Mouse (Mus musculus): Measurements from ENCODE around the gene Olfr576. TPM values are rescaled to one million over a fixed set of nuclear protein-coding genes. Genes with fewer than 3 reads are reported as not detected.

Olfr576 gene
- not detected in 2 replicates for total RNA-seq (2017)

DNA sequence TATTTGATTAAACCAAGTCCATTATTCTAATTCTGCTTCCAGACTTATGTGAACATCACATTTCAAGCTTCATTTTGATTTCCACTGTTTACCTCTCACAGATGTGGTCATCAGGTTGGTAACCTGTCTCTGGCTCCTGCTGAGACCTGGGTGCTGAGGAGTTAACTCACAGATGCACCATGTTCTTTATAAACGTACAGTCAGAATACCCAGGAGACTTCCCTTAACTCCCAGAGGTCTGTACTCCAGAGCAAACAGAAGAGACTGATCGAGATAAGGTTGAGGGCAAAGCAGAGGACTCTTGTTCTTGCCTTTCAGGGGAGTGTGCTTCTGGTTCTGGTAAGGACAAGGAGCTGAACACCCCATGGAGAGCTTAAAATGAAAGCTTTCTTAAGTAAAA is at the start of gene Olfr576:
Gene Olfr576 (plus strand): TSS at position 301 of the 400 bp plus-strand sequence.
- ATAC-seq (replicated peaks in 1 of 2; ENCODE audit: insufficient read depth in 1 of 2, low FRiP score in 2 of 2, low TSS enrichment in 1 of 2, low read depth in 1 of 2, poor library complexity in 2 of 2, severe bottlenecking in 2 of 2) = no peak

DNA sequence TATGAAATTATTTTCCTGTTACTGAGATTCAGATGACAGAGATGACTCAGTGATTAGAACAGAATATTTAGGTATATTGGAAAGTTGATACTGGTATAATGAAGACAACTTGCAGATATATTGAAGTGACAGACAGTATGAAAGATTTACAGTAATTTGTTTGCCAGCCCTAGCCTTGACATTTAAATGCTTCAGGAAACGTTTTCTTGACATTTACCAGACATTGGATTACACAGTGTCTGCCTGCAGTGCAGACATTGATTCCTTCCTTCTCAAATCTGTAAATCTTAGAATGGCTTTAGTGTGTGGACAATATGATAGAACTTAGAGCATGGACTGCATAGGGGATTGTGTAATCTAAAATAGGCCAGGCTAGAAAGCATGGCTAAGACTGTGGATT is 47.2 kb upstream of the Olfr576 start:
- ATAC-seq (replicated peaks in 1 of 2; ENCODE audit: insufficient read depth in 1 of 2, low FRiP score in 2 of 2, low TSS enrichment in 1 of 2, low read depth in 1 of 2, poor library complexity in 2 of 2, severe bottlenecking in 2 of 2) = no peak

DNA sequence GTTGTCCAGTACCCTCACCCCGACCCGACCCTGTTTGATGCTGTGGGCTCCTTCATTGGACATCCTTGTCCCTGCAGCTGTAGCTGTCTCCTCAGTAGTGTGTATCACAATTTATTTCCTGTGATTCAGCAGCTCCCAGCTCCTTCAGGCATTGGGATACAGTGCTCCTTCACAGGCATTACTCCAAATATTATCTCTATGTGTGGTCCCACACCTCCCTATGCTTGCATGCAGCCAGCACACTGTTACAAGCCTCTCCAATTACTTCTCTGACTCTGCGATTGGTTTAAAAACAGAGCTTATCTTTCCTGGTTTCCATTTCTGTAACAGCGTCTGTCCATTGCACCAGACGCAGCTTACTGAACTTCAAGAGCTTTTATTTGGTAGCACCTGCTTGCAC is 46.1 kb upstream of the Olfr576 start:
- no peak for ATAC-seq (replicated peaks in 1 of 2; ENCODE audit: insufficient read depth in 1 of 2, low FRiP score in 2 of 2, low TSS enrichment in 1 of 2, low read depth in 1 of 2, poor library complexity in 2 of 2, severe bottlenecking in 2 of 2)

- ATAC-seq (replicated peaks in 1 of 2; ENCODE audit: insufficient read depth in 1 of 2, low FRiP score in 2 of 2, low TSS enrichment in 1 of 2, low read depth in 1 of 2, poor library complexity in 2 of 2, severe bottlenecking in 2 of 2) = no peak
Measured at GRCm38 (mm10) chr7:102917032-102917875, 45.2 kb upstream of the Olfr576 start, which contains the start of gene Olfr571. Olfr571 (minus strand) TSS chr7:102917536.

DNA sequence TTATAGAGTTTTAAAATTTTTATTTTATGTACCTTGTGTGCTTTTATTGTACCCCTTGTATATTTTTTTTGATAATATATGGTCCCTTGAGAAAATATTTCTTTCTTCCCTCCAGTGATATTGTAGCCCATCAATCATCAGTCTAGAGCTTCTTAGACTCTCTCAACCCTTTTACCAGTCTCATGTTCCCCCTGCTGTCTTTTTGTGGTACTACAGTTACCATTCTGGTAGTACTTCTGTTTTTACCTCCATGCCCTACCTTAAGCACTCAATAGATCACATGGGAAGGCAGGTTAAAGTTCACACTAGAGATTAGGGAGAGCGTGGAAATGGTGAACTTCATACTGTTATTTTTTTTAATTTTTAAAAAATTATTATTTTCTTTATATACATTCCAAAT is 42.8 kb upstream of the Olfr576 start:
- peak; percentile 62 to 78 for ATAC-seq (replicated peaks in 1 of 2; ENCODE audit: insufficient read depth in 1 of 2, low FRiP score in 2 of 2, low TSS enrichment in 1 of 2, low read depth in 1 of 2, poor library complexity in 2 of 2, severe bottlenecking in 2 of 2)

GRCm38 (mm10) chr7:102924109-102924508 is 38.4 kb upstream of the Olfr576 start, which contains the start of gene Olfr572:
Olfr572 (plus strand) TSS chr7:102924409.
- ATAC-seq (replicated peaks in 1 of 2; ENCODE audit: insufficient read depth in 1 of 2, low FRiP score in 2 of 2, low TSS enrichment in 1 of 2, low read depth in 1 of 2, poor library complexity in 2 of 2, severe bottlenecking in 2 of 2) = no peak

DNA sequence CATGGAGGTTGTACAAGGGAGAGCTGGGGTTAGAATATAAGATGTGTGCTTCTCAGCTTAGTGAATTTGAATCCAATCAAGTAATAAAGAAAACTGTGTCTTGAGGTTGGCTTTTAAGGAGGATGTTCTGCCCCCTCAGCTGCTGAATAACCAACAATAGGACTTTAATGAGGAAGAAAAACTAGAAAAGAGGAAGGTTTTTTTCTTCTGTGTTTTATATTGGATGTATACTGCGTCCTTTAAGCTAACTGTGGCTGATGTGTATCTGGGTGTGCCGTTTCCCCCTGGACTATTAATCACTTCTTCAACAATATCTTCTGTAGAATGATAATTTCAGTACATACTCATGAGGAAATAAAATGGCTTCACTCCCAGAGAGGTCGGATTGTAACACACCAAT is 35.4 kb upstream of the Olfr576 start:
- ATAC-seq (replicated peaks in 1 of 2; ENCODE audit: insufficient read depth in 1 of 2, low FRiP score in 2 of 2, low TSS enrichment in 1 of 2, low read depth in 1 of 2, poor library complexity in 2 of 2, severe bottlenecking in 2 of 2) = no peak

- ATAC-seq (replicated peaks in 1 of 2; ENCODE audit: insufficient read depth in 1 of 2, low FRiP score in 2 of 2, low TSS enrichment in 1 of 2, low read depth in 1 of 2, poor library complexity in 2 of 2, severe bottlenecking in 2 of 2) = no peak
Measured at GRCm38 (mm10) chr7:102942475-102942874, 20.0 kb upstream of the Olfr576 start, which contains the start of gene Olfr573-ps1. Olfr573-ps1 (minus strand) TSS chr7:102942575.

DNA sequence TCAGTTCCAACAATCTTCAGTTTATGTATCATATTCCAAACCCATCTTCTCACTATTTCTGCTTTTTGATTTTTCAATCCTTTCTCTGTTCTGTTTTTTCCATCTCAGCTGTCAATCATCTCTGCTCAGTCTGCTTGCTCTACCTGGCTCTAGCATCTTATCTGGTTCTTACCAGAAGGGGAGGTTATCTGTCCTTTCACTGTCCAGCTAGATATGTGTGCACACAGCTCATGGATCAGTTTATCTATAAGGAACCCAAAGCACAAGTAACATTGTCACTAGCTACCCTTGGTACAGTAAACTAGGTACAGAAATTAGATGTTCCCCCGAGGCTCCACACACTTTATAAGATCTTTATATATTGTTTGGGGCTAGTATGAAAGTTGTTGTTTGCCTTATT is 19.0 kb upstream of the Olfr576 start:
- ATAC-seq (replicated peaks in 1 of 2; ENCODE audit: insufficient read depth in 1 of 2, low FRiP score in 2 of 2, low TSS enrichment in 1 of 2, low read depth in 1 of 2, poor library complexity in 2 of 2, severe bottlenecking in 2 of 2) = no peak

- no peak for ATAC-seq (replicated peaks in 1 of 2; ENCODE audit: insufficient read depth in 1 of 2, low FRiP score in 2 of 2, low TSS enrichment in 1 of 2, low read depth in 1 of 2, poor library complexity in 2 of 2, severe bottlenecking in 2 of 2)
Measured at GRCm38 (mm10) chr7:102948167-102948566, 14.3 kb upstream of the Olfr576 start, which contains the start of gene Olfr574. Olfr574 (plus strand) TSS chr7:102948467.

DNA sequence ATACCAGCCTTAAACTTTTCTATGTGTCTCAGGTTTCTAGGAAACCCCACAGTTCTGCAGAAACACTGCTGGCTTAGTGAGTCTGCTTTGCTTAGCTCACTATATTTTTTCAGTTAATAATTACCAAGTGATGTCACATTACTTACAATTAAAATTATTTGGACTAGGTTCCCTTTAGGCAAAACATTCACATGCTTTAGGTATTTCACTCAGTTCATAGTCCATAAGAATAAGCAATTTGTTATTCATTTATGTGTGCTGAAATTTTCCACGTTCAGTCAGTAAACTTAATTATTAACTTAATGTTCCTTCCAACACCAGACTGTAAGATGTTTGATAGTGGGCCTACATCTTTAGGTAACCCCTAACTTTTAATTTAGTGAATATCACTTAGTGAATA is 11.7 kb upstream of the Olfr576 start:
- ATAC-seq (replicated peaks in 1 of 2; ENCODE audit: insufficient read depth in 1 of 2, low FRiP score in 2 of 2, low TSS enrichment in 1 of 2, low read depth in 1 of 2, poor library complexity in 2 of 2, severe bottlenecking in 2 of 2) = no peak

DNA sequence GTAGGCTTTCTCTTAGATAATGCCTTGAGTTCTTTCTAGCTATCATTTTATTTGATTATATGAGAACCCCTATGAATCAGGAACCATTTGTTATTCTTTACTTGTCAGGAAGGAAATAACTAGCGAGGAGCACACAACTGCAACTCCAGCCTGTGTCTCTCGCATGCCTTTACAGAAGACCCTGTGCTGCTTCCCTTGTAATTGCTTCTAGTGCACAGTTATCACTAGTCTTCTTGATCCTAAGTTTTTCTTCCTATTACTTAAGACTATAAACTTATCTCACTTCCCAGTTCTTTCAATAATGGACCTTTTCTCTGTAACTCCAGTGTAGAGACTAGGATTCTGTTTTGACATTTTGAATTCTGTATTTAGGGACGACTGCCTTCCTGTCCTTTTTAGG is 4.3 kb upstream of the Olfr576 start:
- ATAC-seq (replicated peaks in 1 of 2; ENCODE audit: insufficient read depth in 1 of 2, low FRiP score in 2 of 2, low TSS enrichment in 1 of 2, low read depth in 1 of 2, poor library complexity in 2 of 2, severe bottlenecking in 2 of 2) = no peak

- ATAC-seq (replicated peaks in 1 of 2; ENCODE audit: insufficient read depth in 1 of 2, low FRiP score in 2 of 2, low TSS enrichment in 1 of 2, low read depth in 1 of 2, poor library complexity in 2 of 2, severe bottlenecking in 2 of 2) = no peak
Measured at GRCm38 (mm10) chr7:102958593-102958992, 3.9 kb upstream of the Olfr576 start, which contains the start of gene Olfr575. Olfr575 (minus strand) TSS chr7:102958775.

GRCm38 (mm10) chr7:102974399-102974798 is 11.9 kb downstream of the Olfr576 start:
- ATAC-seq (replicated peaks in 1 of 2; ENCODE audit: insufficient read depth in 1 of 2, low FRiP score in 2 of 2, low TSS enrichment in 1 of 2, low read depth in 1 of 2, poor library complexity in 2 of 2, severe bottlenecking in 2 of 2) = no peak

DNA sequence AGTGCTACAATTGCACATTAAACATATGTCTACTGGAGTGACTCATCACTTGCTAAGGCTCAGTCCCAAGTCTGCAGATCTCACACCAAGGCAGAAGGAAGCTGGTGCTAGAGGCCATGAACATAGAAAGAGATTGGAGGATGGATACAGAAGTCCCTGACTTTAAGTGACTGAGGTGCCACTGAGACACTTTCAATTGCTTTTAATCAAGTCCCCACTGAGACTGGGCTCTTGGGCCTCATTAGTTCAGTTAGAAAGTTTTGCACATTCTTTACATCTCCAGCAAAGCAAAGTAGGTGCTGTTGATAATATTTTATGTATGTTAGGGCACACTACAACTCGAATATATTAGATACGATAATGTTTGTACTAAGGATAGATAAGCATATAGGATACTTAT is 13.4 kb downstream of the Olfr576 start, which contains the start of gene Olfr577:
Gene Olfr577 (minus strand): TSS at position 101 of the 400 bp plus-strand sequence.
- no peak for ATAC-seq (replicated peaks in 1 of 2; ENCODE audit: insufficient read depth in 1 of 2, low FRiP score in 2 of 2, low TSS enrichment in 1 of 2, low read depth in 1 of 2, poor library complexity in 2 of 2, severe bottlenecking in 2 of 2)

DNA sequence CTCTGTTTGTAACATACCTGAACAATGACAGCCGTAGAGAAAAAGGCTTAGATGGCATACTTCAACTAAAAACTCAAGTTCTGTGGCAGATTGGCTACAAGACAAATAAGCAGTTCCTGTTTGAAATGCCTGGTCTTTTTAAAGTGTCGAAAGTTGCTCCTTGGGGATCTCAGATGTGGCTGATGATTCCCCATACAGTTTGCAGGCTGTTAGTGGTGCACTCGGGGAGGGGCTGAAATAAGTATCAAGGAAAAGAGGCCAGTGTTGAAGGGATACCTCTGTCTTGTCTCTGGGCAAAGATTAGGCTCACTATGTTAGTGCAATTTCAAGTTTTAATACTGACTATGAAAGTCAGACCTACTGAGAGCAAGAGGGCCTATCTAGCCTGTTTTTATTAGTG is 26.8 kb downstream of the Olfr576 start, which contains the start of gene Olfr578:
Gene Olfr578 (minus strand): TSS at position 101 of the 400 bp plus-strand sequence.
- ATAC-seq (replicated peaks in 1 of 2; ENCODE audit: insufficient read depth in 1 of 2, low FRiP score in 2 of 2, low TSS enrichment in 1 of 2, low read depth in 1 of 2, poor library complexity in 2 of 2, severe bottlenecking in 2 of 2) = no peak

Data from hematopoietic stem cell, adult 5-6 weeks (primary cell).